Mouse (Mus musculus): Measurements from ENCODE around the gene Bak1.
"Not testable (repeated sequence)": the region's sequence is repeated elsewhere in the genome, so short reads cannot be mapped to it uniquely, and the experiment has no call there.

Bak1 gene

GRCm38 (mm10) chr17:26981050-26981449 is 47.8 kb downstream of the Bak1 start:
- in situ Hi-C loops (cut with MboI, MseI): no loop called here

- in situ Hi-C loops (cut with MboI, MseI): no loop called here
Observed at GRCm38 (mm10) chr17:26979426-26979825, 49.4 kb downstream of the Bak1 start.

GRCm38 (mm10) chr17:26977354-26977753 is 51.5 kb downstream of the Bak1 start:
- in situ Hi-C loops (cut with MboI, MseI): not testable (repeated sequence)

GRCm38 (mm10) chr17:26975415-26975814 is 53.4 kb downstream of the Bak1 start:
- in situ Hi-C loops (cut with MboI, MseI): no loop called here

GRCm38 (mm10) chr17:26974547-26974946 is 54.3 kb downstream of the Bak1 start:
- in situ Hi-C loops (cut with MboI, MseI): no loop called here

DNA sequence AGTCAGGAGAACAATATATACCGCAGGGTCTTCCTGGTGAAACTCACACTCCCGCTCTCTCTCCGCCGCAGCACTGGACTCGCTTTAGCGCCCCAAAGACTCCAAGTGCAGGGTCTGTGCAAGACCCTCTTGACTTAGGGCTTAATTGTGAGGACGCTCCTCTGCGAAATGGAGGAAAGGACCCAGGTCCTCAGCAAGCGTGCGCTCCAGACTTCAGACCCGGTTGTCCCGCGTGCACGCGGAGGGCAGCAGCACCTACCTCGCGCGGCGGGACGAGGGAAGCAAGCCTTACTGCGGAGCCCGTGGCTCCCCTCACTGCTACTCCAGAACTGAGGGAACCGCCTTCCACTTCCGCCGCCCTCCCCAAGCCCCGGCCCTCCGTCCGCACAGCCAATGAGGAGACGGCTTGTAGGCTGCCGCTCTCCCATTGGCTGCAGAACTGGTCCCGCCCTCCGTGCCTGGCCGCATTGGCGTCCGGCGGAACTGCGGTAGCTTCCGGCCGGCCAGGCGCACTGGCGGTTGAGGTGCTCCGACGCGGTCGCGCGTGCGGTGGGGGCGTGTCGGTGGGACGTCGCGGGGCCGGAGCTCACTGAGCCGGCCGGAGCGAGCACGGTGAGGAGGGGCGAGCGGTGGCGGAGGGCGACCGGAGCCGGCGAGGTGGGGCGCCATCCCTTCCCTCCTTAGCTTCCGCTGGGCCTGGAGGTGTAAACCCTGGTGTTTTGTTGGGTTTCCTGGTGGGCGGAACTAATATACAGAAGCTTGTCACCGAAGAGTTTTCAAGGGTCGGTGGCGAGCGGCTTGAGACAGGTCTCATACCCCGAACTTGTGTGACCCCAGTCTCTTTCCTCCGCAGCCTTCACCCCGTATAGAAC is 55.9 kb downstream of the Bak1 start, which contains the start of gene Zbtb9:
TSS of gene Zbtb9 (plus strand) at position 465 of the 872 bp plus-strand sequence.
- in situ Hi-C loops (cut with MboI, MseI): no loop called here

- in situ Hi-C loops (cut with MboI, MseI): no loop called here
Observed at GRCm38 (mm10) chr17:26972107-26972506, 56.7 kb downstream of the Bak1 start.

DNA sequence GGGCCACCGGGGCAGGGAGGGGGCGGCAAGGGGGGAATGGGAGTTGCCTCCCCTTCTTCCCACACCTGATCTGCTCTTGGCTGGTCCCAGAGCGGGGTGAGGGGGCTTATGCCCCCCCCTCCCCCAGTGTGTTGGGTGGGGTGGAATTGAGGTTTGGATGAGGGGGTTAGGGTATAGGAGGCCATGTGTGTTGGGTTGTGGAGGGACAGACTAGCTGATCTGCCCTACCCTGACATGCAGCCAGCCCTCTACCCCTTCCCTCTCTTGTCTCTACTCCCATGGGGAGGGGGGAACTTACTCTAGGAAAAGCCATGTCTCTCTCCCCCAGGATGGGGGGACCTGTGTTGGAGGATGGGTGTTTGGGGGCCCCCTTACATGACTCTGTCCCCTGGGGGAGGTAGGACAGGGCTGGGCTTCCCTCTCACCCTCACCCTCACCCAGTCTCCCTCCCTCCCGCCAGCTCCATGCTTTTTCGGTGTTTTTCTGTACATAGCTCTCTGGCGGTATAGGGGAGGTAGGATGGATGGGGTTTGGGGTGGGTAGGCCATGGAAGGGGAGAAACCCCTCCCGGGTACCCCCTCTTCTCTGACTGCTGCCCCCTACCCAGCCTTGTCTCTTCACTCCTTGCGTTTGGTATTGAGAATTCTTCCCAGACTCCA is 57.4 kb downstream of the Bak1 start:
- in situ Hi-C loops (cut with MboI, MseI): no loop called here

GRCm38 (mm10) chr17:26970221-26970620 is 58.6 kb downstream of the Bak1 start:
- in situ Hi-C loops (cut with MboI, MseI): no loop called here

Measured in T-helper 1 cell (primary cell).